Mouse (Mus musculus) neural tube, embryonic 14.5 days (tissue): ENCODE results near the gene Kitl. TPM values are rescaled to one million over a fixed set of nuclear protein-coding genes. Genes with fewer than 3 reads are reported as not detected.

Source experiments
- ATAC-seq: fragments of 200-750 bp; cut with Nextera tagmentation; 2 replicates; pipeline ENCODE4 v1.8.0; 2017; ENCODE audit warnings: low read depth, mild to moderate bottlenecking, moderate TSS enrichment, moderate library complexity
- H3K27ac ChIP-seq: fragments of 300-500 bp; sonication (generic); 2 replicates; pipeline ENCODE4 v1.5.1; 2014; ENCODE audit warnings: low read depth, mild to moderate bottlenecking, control low read depth, low read length, moderate library complexity, mixed read lengths
- H3K27me3 ChIP-seq: fragments of 300-500 bp; sonication (generic); 2 replicates; pipeline ENCODE4 v1.6.1; 2014; ENCODE audit warnings: low read length; ENCODE audit not compliant: control insufficient read depth, insufficient read depth
- H3K36me3 ChIP-seq: fragments of 300-500 bp; sonication (generic); 2 replicates; pipeline ENCODE4 v1.6.1; 2014; ENCODE audit warnings: low read length, mixed read lengths; ENCODE audit not compliant: control insufficient read depth, insufficient read depth
- H3K4me1 ChIP-seq: fragments of 300-500 bp; sonication (generic); 2 replicates; pipeline ENCODE4 v1.6.1; 2014; ENCODE audit warnings: low read length; ENCODE audit not compliant: control insufficient read depth, insufficient read depth
- H3K4me2 ChIP-seq: fragments of 300-500 bp; sonication (generic); 2 replicates; pipeline ENCODE4 v1.6.1; 2014; ENCODE audit warnings: mild to moderate bottlenecking, low read depth, low read length, control low read depth
- H3K4me3 ChIP-seq: fragments of 300-500 bp; sonication (generic); 2 replicates; pipeline ENCODE4 v1.5.1; 2014; ENCODE audit warnings: low read depth, low read length, control low read depth, mixed read lengths
- H3K9ac ChIP-seq: fragments of 300-500 bp; sonication (generic); replicated peaks from 2 replicates; pipeline ENCODE4 v1.6.1; 2014; ENCODE audit warnings: low read depth, mild to moderate bottlenecking, control low read depth, low read length, mixed read lengths
- H3K9me3 ChIP-seq: fragments of 300-500 bp; sonication (generic); 2 replicates; pipeline ENCODE4 v1.6.1; 2016; ENCODE audit warnings: low read length; ENCODE audit not compliant: control insufficient read depth
- WGBS: fragments of 180-500 bp; shearing (Covaris S2); extraction: QIAGEN DNeasy Blood & Tissue Kit; methylation state at CpG from one replicate; pipeline ENCODE4 v1.1.7; 2014; 5-methylcytosine and 5-hydroxymethylcytosine counted together
- polyA plus RNA-seq: library from polyadenylated mRNA; unstranded; fragments of >200 nt; fragmentation: Nextera tagmentation; extraction: Ambion mirVana; gene quantifications from 2 replicates; pipeline ENCODE4 v1.2.1, GENCODE M21; 2014

Gene Kitl
- polyA plus RNA-seq = 39.4 and 40.4 TPM in 2 replicates

DNA sequence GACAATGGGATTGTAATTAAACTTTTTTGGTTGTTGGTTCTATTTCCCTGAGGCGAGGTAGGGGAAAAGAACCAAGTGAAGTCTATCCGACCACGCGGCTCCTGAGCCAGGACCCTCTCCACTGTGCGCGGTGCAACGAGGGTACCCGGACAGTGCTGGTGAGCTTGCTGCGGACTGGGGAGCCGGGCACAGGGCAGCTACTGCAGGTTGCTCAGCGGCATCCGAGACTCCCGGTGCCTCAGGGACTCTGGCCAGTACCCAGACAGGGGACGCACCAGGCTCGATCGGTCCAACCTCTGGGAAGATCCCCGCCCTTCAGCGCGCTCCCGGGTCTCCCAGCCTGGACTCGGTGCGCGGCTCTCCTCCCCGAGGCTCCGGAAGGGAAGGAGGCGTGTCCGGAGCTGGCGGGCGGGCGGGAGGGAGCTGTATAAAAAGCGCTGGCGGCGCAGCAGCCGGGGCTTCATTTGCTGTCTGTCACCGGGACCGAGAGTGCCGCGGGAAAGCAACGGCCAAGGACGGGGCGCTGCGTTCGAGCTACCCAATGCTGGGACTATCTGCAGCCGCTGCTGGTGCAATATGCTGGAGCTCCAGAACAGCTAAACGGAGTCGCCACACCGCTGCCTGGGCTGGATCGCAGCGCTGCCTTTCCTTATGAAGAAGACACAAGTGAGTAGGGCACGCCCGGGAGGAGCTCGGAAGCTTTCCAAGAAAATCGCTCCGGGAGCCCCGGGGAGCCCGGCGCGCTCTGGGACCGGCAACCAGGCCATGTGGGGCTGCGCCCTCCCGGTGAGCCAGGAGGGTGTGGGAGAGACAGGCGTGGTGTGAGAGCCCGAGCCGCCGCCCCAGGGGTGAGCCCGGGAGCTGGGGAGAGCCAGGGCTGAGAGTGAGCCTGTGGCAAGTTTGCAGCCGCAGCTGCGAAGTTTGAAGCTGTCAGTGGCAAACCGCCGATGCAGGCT lies at the start of gene Kitl:
Kitl (plus strand) TSS at position 261 of the 956 bp plus-strand sequence.
- peak; percentile 88 for ATAC-seq

DNA sequence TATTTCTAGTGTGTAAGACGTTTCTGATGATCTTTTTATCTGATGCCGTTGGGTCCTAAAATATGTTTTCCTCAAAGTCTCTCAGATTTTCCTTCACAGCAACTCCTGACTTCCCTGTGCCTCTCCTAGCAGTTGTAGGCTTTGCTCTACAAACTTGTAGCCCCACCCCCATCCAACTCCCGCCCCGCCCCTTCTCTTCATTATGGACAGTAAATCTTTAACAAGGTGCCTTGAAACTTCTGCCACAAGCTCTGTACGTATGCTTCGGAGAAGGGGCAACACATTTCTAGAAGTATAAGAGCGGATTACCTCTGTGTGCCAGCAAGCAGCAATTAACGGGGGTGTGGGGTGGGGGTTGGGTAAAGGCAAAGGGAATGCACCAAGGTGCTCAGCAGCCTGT lies 42.6 kb upstream of the Kitl start:
- ATAC-seq = no peak
- H3K4me1 ChIP-seq = no peaks in the 10 kb centered on the region
- H3K4me2 ChIP-seq = no peak overlapping the region
- no peaks in the 10 kb centered on the region for H3K36me3 ChIP-seq
- no peaks in the 10 kb centered on the region for H3K9me3 ChIP-seq
- WGBS = 62% methylated on average over 8 of the region's 8 CpGs
- no peak overlapping the region for H3K4me3 ChIP-seq
- H3K27me3 ChIP-seq = no peaks in the 10 kb centered on the region
- H3K27ac ChIP-seq = no peak overlapping the region
- no peak overlapping the region for H3K9ac ChIP-seq

More for the DNA sequence above, at the start of gene Kitl:
- Histone ChIP-seq H3K27me3 (peaks cover 3% of the 10 kb centered on the region; the same call in 1 of the 2 replicates), H3K4me1 (0 out of 2 replicates have a peak, but pooled peaks cover 4% of the 10 kb centered on the region), H3K9ac (peak within 1 kb of the TSS; percentile 68), H3K4me2 (peak within 1 kb of the TSS; percentile 76), H3K27ac (peak within 1 kb of the TSS; percentile 49), H3K36me3 (no peaks in the 10 kb centered on the region), H3K9me3 (no peaks in the 10 kb centered on the region), H3K4me3 (peak within 1 kb of the TSS; percentile 49)
- WGBS = under 1% methylated on average over 69 of the region's 70 CpGs

DNA sequence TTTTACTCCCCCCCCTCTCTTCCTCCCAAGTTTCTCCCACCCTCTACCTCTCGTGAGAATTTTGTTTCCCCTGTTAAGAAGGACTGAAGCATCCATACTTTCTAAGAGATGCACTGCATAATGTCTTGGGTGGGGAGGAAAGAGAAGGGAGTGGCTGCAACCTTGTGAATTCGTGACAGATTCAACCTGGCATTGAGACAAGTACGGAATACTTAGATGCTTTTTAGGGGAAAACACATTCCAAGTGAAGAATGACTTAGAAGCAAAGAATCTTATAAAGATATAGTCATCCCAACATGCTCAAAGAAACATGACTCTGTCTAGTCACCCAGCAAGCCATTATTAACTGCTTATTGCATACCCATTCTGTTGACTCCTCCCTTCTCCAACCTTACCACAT lies 35.3 kb upstream of the Kitl start:
- Histone ChIP-seq H3K27ac (no peak overlapping the region), H3K9me3 (no peaks in the 10 kb centered on the region), H3K36me3 (no peaks in the 10 kb centered on the region), H3K4me3 (no peak overlapping the region), H3K4me1 (no peaks in the 10 kb centered on the region), H3K27me3 (no peaks in the 10 kb centered on the region), H3K9ac (no peak overlapping the region), H3K4me2 (no peak overlapping the region)
- WGBS = 83% methylated on average over 3 of the region's 3 CpGs
- no peak for ATAC-seq

DNA sequence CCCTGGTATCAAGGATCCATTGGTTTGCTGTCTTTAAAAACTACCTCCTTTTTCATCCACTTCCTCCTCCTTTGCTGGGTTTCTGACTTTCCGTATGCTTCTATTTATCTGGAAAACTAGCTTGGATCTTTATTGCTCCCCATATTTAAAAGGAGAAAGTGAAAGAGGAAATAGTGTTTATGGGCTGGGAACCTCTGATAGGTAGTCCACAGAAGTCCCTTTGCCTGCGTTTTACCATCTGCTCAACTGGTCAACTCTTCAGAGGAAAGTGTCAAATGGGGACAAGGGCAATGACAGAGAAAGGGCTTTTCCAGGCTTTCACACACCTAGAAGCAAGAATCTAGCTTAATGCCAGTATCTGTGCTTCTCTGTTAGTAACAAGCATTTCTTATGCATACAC lies 34.5 kb upstream of the Kitl start:
- no peaks in the 10 kb centered on the region for H3K9me3 ChIP-seq
- no peaks in the 10 kb centered on the region for H3K27me3 ChIP-seq
- no peak overlapping the region for H3K27ac ChIP-seq
- H3K4me2 ChIP-seq = no peak overlapping the region
- WGBS = 83% methylated on average over 2 of the region's 2 CpGs
- no peaks in the 10 kb centered on the region for H3K4me1 ChIP-seq
- no peak overlapping the region for H3K4me3 ChIP-seq
- ATAC-seq = no peak
- no peak overlapping the region for H3K9ac ChIP-seq
- H3K36me3 ChIP-seq = no peaks in the 10 kb centered on the region

DNA sequence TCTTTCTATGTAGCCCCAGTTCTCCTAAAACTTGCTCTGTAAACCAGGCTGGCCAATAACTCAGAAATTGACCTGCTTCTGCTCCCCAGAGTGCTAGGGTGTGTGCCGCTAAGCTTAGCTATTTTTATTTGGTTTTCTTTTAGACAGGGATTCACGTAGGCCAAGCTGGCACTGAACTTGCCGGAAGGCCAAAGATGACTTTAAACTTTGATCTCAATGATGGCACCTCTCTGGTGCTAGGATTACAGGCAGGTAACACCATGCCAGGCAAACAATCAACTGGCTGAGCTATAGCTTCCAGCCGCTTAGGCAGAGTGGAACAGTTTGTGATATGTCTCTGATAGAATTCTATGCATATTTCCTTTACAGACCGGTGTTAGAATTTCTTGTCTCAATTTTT lies 33.5 kb upstream of the Kitl start:
- no peak overlapping the region for H3K27ac ChIP-seq
- no peak overlapping the region for H3K9ac ChIP-seq
- H3K27me3 ChIP-seq = no peaks in the 10 kb centered on the region
- WGBS = 93% methylated on average over 5 of the region's 5 CpGs
- no peak overlapping the region for H3K4me2 ChIP-seq
- H3K9me3 ChIP-seq = no peaks in the 10 kb centered on the region
- no peaks in the 10 kb centered on the region for H3K4me1 ChIP-seq
- H3K4me3 ChIP-seq = no peak overlapping the region
- no peaks in the 10 kb centered on the region for H3K36me3 ChIP-seq
- no peak for ATAC-seq

DNA sequence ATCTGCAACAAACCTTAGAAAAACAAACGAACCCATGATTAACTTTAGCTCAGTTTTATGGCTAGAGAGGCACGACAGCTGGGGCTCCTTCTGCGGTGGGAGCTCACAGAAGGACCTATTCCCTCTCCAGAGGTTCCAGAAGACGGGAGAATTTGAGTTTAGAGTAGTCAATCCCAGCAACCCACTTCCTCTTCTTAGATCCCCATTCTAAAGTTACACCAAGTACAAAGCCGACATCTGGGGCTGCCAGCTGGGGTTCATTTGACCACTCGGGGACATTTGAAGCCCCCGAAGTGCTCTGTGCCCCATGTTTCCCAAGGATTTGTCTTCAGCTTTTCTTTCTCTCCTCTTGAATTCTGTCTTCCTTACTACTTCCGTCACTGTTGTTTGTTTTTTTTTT lies 28.7 kb upstream of the Kitl start:
- Histone ChIP-seq H3K36me3 (no peaks in the 10 kb centered on the region), H3K4me1 (no peaks in the 10 kb centered on the region), H3K27me3 (no peaks in the 10 kb centered on the region), H3K9ac (no peak overlapping the region), H3K4me2 (no peak overlapping the region), H3K4me3 (no peak overlapping the region), H3K9me3 (no peaks in the 10 kb centered on the region), H3K27ac (no peak overlapping the region)
- ATAC-seq = no peak
- WGBS = 81% methylated on average over 8 of the region's 8 CpGs

DNA sequence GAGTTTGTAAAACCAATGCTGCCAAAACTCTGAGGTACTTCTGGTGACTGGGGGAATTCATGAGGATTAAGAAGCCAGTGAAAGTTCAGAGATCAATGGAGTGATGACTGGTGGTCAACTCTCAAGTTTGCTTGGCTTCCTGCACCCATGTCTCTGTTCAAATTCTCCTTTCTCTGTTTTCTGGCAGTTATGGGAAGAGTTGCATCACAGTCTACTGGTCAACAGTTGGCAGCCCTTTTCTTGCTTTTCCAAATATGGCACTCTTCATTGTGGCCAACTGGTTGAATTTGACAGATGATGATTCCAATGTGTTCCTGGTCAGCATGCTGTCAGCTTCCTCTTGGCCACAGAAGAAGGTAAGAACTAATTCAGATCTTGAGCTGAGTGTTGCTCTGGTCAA lies 25.7 kb upstream of the Kitl start:
- no peaks in the 10 kb centered on the region for H3K4me1 ChIP-seq
- ATAC-seq = no peak
- H3K4me2 ChIP-seq = no peak overlapping the region
- no peaks in the 10 kb centered on the region for H3K9me3 ChIP-seq
- no peak overlapping the region for H3K4me3 ChIP-seq
- no peaks in the 10 kb centered on the region for H3K27me3 ChIP-seq
- H3K27ac ChIP-seq = no peak overlapping the region
- no peak overlapping the region for H3K9ac ChIP-seq
- H3K36me3 ChIP-seq = no peaks in the 10 kb centered on the region

DNA sequence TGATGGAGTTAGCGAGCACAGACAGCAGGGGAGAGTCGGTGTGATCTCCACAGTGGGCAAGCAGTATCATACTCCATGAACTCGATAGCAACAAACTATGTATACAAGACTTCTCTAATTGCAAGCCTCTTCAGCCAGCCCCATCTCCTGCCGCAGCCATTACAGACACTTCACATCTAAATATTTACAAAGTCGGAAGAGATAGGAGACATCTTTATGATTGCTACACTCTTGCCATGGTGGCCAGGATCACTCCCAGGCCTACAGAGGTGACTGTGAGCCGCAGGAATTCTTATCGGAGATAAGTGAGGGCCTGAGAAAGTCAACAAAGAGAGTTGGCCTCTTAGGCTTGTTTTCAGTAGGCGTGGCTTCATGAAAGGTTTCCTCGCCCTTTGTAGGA lies 23.3 kb upstream of the Kitl start:
- Histone ChIP-seq H3K4me2 (no peak overlapping the region), H3K27ac (no peak overlapping the region), H3K9ac (no peak overlapping the region), H3K4me3 (no peak overlapping the region), H3K9me3 (no peaks in the 10 kb centered on the region), H3K4me1 (no peaks in the 10 kb centered on the region), H3K27me3 (no peaks in the 10 kb centered on the region), H3K36me3 (no peaks in the 10 kb centered on the region)
- 90% methylated on average over 9 of the region's 9 CpGs for whole genome bisulfite sequencing
- no peak for ATAC-seq

DNA sequence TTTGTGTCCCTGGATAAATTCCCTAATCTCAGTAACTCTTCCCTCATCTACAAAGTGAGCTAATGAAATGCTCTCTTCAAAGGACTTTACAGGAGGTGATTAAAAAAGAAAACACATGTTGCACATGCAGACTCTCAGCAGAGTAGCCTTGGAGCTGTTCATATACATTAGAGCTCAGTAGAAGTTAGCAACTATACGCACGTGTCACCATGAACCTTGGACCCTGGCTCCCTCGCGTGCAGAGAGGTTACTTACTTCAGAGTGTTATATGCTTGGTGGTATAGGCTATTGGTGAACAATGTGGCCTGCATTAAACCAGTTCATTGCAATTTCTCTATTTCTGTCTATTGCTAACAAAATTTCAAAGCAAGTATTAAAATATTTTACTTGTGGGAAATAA lies 14.0 kb upstream of the Kitl start:
- Histone ChIP-seq H3K4me3 (no peak overlapping the region), H3K9me3 (no peaks in the 10 kb centered on the region), H3K4me1 (no peaks in the 10 kb centered on the region), H3K4me2 (no peak overlapping the region), H3K36me3 (no peaks in the 10 kb centered on the region), H3K9ac (no peak overlapping the region), H3K27me3 (no peaks in the 10 kb centered on the region), H3K27ac (no peak overlapping the region)
- WGBS = 92% methylated on average over 4 of the region's 4 CpGs
- no peak for ATAC-seq
